Mouse (Mus musculus): Measurements from ENCODE around the gene Gramd1a.

Gene Gramd1a

GRCm38 (mm10) chr7:31119556-31119955 is 36.1 kb downstream of the Gramd1a start:
- DNase-seq = no peak

- DNase-seq = no peak
These were observed 37.2 kb downstream of the Gramd1a start for GRCm38 (mm10) chr7:31118486-31118885.

DNA sequence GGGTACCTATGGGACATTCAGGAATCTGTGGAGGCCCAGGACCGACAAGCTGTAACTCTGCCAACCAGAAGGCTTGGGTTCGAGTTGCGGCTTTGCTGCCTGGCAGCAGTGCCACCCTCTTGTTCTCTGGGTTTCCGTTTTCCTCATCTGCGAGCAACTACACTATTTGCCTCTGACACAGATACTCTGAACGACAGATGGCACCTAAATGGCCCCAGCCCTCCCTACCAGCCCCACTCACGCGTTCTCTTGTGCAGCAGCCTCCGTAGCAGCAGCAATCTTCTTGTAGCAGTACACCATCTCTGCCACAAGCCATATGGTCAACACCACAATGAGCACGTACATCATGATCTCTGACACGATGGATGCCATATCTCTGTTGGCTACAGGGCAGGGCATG is 38.2 kb downstream of the Gramd1a start:
- DNase-seq = no peak

GRCm38 (mm10) chr7:31116721-31117145 is 39.0 kb downstream of the Gramd1a start:
- DNase-seq = no peak

GRCm38 (mm10) chr7:31115587-31116043 is 40.1 kb downstream of the Gramd1a start:
- peak; percentile 91 for DNase-seq

DNA sequence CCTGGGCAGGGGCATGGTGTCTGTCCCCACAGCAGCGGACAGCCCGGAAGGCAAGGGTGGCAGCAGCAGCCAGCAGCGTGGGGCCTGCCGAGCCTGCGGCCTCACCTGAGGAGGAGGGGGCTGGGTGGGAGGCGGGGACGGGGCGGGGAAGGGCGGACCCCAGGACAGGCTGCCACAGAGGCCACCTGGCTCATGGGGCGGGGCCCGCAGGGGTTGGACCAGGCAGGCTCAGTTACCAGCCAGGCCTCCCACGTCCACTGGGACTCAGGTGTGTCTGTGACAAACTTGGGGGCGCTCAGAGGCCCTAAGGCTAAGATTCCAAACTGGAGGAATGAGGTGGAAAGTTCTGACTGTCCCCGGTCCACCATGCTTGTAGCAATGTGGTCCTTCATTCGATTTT is 40.5 kb downstream of the Gramd1a start, which contains the start of gene Hpn:
TSS of gene Hpn (minus strand) at position 109 of the 400 bp plus-strand sequence.
- peak; percentile 90 for DNase-seq

DNA sequence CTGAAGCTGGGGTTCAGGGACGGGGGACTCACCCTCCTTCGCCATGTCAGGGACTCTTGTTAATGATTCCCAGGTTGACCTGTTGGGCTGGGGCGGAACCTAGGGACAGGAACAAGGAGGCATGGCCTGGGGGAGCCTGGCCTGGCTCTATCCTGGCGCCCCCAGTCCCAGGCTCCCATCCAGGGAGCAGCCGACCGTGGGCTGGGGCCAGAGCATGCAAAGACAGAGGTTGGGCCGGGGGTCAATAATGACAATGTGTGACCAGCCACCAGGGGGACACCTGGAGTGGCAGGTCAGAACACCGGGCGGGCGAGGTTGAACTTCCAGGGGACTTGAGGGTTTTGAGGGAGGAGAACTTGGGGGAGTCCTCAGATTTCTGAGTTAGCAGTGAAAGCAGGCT is 41.0 kb downstream of the Gramd1a start:
- DNase-seq = peak; percentile 80

DNA sequence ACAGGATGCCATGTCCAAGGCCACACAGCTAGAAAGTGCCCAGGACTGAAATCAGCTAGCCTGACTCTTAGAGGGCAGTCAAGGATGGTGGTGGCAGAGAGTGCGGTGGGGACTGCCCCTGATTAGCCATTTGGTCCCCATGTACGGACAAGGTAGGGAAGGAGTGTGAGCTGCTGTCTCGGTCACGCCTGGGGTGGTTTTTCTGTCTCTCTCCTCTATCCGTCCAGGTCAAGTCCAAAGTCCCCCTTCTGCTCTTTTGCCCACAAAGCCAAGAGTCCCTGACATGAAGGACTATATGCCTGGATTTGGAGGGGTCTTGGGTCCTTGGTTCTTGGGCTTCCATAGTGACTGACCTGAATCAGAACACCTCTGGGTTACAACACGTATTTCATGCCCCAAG is 41.9 kb downstream of the Gramd1a start:
- peak; percentile 70 for DNase-seq

DNA sequence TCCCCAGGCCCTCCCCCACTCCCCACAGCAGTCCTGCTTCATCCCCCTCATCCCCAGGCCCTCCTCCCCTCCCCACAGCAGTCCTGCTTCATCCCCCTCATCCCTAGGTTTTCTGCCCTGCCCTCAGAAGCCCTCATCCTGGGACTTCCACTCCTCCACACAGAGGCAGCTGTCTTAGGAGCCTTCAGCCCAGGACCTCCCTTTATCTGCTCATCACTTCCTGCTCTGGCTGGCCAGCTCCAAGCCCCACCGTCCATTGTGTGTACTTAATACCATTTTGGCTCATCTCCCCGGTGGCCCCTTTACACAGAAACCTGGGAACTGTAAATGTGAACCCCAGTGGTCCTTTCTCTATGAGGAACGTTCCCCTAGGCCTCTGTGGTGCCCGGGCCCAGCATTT is 43.7 kb downstream of the Gramd1a start:
- DNase-seq = no peak

- DNase-seq = no peak
These were observed 44.8 kb downstream of the Gramd1a start for GRCm38 (mm10) chr7:31110861-31111385.

GRCm38 (mm10) chr7:31109796-31110195 is 45.9 kb downstream of the Gramd1a start:
- DNase-seq = no peak

- peak; percentile 80 for DNase-seq
These were observed 46.6 kb downstream of the Gramd1a start for GRCm38 (mm10) chr7:31109091-31109490.

GRCm38 (mm10) chr7:31107781-31108180 is 47.9 kb downstream of the Gramd1a start:
- peak; percentile 74 for DNase-seq

DNA sequence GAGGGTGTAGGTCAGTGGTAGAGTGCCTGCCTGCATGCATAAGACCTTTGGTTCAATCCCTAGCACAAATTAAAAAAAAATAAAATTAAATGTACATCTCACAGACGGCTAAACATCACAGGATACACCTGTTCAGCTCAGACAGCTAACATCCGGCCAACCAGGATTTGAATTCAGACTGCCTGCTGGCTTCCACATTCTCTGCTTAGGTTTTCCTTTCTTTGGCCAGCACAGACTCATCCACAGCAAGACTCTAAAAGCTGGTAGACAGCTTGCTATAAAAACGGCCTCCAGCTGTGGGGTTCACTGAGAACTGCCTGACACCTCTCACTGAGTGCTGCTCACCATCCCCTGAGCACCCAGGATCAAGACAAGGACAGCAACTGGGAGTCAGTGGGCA is 49.5 kb downstream of the Gramd1a start:
- no peak for DNase-seq

DNA sequence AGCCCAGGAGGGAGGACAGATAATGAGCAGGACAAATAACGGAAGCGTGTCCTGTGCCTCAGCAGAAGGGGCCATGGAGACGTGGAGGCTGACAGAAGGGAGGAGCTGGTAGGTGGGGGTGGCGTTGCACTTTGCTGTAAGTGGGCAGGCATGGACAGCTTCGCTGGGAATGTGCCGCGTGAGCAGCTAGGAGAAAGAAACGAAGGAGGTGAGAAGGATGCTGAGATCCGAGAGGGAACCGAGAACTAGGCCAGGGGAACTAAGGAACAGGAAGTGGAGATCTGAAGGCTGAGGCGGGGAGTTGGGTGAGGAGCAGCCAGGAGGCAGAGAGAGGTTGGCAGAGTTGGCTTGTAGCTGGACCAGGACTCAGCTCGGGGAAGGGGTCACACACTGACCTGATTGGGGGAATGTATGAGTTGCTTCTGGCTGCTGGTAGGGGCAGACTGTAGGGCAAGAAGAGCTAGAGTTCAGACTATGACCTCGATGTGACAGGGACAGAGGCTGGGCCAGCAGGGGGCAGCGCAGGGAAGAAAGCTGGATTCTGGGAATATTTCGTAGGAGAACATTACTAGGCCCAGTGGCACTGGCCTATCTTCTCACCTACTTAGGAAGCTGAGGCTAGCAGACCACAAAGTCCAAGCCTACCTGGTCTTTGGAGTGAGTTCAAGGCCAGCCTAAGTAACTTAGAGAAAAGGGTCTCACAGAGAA is 50.5 kb downstream of the Gramd1a start:
- peak; percentile 77 for DNase-seq

DNA sequence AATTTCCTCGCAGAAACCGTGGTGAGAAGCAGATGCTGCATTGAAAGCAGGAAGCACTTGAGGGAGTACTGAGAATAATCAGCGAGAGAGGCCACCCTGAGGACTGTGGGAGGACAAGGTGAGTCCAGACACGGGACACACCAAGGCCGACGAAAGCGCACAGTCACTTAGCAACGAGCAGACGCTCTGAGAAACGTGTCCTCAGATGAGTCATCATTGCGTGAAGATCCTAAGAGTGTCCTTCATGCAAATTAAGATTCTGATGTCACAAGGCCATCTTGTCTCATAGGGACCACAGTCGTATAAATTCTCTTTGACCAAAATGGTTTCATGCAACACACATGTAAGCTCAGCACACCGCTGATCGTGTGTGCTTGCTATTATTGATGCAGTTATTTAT is 54.9 kb downstream of the Gramd1a start:
- DNase-seq = no peak

DNA sequence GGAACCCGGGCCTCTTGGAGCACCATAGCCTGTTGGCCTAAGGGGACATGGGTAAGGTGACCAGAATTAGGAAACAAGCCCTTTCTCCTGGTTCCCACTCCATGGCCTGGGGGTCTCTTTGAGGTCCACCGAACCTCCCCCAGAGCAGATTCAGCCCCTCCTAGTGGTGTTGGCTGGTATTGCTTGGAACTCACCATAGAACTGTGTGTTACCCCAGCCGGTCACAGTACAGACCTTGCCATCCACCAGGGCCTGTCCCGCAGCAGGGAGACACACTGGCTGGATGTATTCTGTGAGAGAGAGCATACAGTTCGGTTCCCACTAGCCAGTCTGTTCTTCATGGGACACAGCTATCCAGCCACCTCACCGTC is 56.1 kb downstream of the Gramd1a start:
- DNase-seq = no peak

DNA sequence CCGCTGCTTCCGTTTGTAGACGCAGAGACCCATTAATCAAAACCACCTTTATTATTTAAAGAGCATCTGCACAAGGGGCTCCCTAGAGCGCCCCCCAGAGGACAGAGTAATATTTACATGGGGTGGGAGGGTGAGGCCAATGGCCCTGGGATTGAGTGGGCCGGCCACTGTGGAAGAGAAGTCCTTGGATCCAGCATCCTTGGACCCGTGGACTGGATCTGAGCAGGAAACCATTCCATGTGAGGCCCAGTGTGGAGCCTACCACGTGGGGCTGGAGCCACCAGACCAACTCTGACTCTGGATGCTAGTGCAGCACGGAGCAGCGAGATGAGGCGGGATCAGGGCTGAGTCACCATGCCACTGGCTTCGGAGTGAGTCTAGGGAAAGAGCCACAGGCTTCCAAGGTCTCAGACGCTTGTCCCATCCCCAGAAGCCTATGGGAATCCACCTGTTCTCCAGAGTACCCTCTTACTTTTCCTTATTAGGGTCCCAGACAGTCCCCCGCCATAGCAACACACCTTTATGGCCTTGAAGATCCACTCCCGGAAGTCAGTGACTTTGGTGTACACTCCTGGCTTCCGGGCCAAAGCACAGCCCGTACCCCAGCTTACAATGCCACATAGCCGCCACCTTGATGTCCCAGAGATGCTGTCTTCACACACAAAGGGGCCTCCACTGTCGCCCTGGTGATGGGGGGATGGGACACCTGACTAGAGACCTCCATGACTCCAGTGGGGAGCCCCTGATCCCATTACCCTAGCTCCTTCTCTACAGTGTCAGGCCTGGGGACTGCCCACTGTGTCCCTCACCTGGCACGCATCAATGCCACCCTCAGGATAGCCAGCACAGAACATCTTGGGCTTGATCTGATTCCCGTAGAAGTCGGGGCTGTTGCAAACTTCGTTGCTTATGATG is 56.7 kb downstream of the Gramd1a start:
- DNase-seq = peak; percentile 49

DNA sequence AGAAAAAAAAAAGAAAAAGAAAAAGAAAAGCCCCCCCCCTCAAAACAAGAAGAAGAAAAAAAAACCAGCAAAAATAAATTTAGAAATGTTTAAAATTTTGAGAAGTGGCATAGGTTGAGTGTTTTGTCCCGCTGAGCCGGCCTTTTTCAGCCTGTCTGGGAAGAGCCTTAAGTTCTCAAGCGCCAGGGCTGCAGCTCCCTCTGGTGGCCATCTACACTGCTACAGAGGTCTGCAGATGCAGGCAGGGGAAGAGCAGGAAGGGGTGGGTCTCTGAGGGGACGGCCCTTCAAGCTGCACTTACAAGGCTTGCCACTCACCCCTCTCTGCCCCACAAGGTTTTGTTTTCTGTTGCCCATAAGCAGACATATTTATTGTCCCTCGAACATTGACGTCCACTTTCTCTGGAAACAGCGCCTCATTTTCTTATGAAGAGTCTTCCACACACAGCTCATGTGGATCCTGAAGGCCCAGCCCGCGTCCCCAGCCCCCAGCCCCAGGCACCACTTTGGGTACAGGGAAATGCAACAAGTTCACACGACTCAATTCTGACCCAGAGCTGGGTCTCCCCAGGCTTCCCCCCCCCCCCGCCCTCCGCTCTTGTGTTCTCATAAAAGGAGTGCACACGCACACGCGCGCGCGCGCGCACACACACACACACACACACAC is 58.0 kb downstream of the Gramd1a start:
- DNase-seq = peak; percentile 90

GRCm38 (mm10) chr7:31096892-31097564 is 58.7 kb downstream of the Gramd1a start:
- no peak for DNase-seq

DNA sequence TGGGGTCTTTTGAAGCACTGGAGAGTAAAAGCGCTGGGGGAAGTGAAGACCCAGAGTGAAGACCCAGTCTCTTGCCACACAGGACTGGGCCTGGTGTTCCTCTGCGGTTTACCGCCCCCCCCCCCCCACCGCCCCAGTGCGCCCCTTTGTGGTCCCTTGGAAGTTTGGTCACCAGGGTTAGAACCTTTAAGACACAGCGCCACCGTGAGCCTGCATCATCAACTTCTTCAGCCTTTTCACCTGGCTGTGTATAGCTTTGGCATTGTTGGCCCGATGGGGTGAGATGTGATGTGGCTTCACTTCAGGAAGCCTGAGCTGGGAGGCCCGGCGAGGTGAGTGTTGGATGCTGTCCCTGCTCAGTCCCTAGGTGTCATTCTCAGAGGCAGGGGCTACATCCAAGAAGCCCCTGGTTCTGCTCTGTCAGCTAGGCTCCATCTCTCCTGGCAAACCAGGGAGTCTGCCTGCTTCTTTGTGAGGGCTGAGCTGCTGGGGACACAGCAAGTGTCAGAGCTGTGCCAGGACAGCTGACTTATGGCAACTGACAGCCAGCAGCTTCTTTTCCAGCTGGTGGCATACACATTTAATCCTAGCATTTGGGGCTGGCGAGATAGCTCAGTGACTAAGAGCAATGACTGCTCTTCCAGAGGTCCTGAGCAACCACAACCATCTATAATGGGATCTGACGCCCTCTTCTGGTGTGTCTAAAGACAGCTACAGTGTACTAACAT is 60.8 kb downstream of the Gramd1a start:
- no peak for DNase-seq

- DNase-seq = no peak
These were observed 66.0 kb downstream of the Gramd1a start for GRCm38 (mm10) chr7:31089721-31090120.
